Mouse (Mus musculus) adrenal gland, adult 18-20 months (tissue): ENCODE data around the gene Batf. TPM values are rescaled to one million over a fixed set of nuclear protein-coding genes. Genes with fewer than 3 reads are reported as not detected.
"Not testable (repeated sequence)": the region's sequence is repeated elsewhere in the genome, so short reads cannot be mapped to it uniquely, and the experiment has no call there.

Experiments used
- DNase-seq, 2 experiments: peaks; one replicate each; pipeline ENCODE4 v3.0.0; 2021 to 2022; ENCODE audit warnings: low spot score in 2 of 2
- long read RNA-seq, 2 experiments: library from polyadenylated mRNA; stranded (forward); transcript quantifications; one replicate each; pipeline ENCODE4 v2.0.0; 2021
- total RNA-seq, 2 experiments: library from RNA; stranded (reverse); gene quantifications; 1 replicate in 1 of 2; 2 replicates in 1 of 2; pipeline ENCODE4 v1.2.3; 2021

Batf gene
- 1 to 10 TPM in 1 of 2 experiments, under 1 TPM in 1; 0.99 to 1.5 TPM for total RNA-seq
- long read RNA-seq, experiment 1, partial matches to known transcripts = 0 of 1 reads
- long read RNA-seq, experiment 1, other reads (novel, unspliced or antisense) = 0 of 1 reads
- long read RNA-seq, experiment 2 = 0 reads

- no peak for DNase-seq
Measured at GRCm38 (mm10) chr12:85686466-85687216, at the start of gene Batf. Batf (plus strand) TSS chr12:85686669.

- DNase-seq = no peak
Measured at GRCm38 (mm10) chr12:85637932-85638331, 48.5 kb upstream of the Batf start.

- DNase-seq = no peak
Measured at GRCm38 (mm10) chr12:85638541-85639325, 47.7 kb upstream of the Batf start.

GRCm38 (mm10) chr12:85639326-85640008 is 47.0 kb upstream of the Batf start:
- DNase-seq = peak in 1 of 2 experiments; percentile 43

GRCm38 (mm10) chr12:85640852-85641563 is 45.5 kb upstream of the Batf start:
- DNase-seq = no peak

- no peak for DNase-seq
Measured at GRCm38 (mm10) chr12:85641564-85641931, 44.9 kb upstream of the Batf start.

GRCm38 (mm10) chr12:85643735-85644134 is 42.7 kb upstream of the Batf start:
- DNase-seq = no peak

- no peak for DNase-seq
Measured at GRCm38 (mm10) chr12:85645664-85646063, 40.8 kb upstream of the Batf start.

- DNase-seq = no peak
Measured at GRCm38 (mm10) chr12:85647346-85647745, 39.1 kb upstream of the Batf start.

- DNase-seq = no peak
Measured at GRCm38 (mm10) chr12:85647955-85648354, 38.5 kb upstream of the Batf start.

- no peak for DNase-seq
Measured at GRCm38 (mm10) chr12:85659319-85659718, 27.1 kb upstream of the Batf start.

- no peak for DNase-seq
Measured at GRCm38 (mm10) chr12:85660855-85661254, 25.6 kb upstream of the Batf start.

GRCm38 (mm10) chr12:85662232-85662631 is 24.2 kb upstream of the Batf start:
- DNase-seq = not testable (repeated sequence)

GRCm38 (mm10) chr12:85662896-85663295 is 23.6 kb upstream of the Batf start:
- peak; percentile 67 to 73 for DNase-seq

GRCm38 (mm10) chr12:85666112-85666511 is 20.4 kb upstream of the Batf start:
- DNase-seq = no peak

GRCm38 (mm10) chr12:85667071-85667470 is 19.4 kb upstream of the Batf start:
- no peak for DNase-seq

GRCm38 (mm10) chr12:85668696-85669095 is 17.8 kb upstream of the Batf start:
- DNase-seq = no peak

- DNase-seq = no peak
Measured at GRCm38 (mm10) chr12:85670080-85670479, 16.4 kb upstream of the Batf start.

GRCm38 (mm10) chr12:85673914-85674313 is 12.6 kb upstream of the Batf start:
- DNase-seq = no peak

GRCm38 (mm10) chr12:85679117-85679516 is 7.4 kb upstream of the Batf start:
- no peak for DNase-seq

- DNase-seq = no peak
Measured at GRCm38 (mm10) chr12:85679808-85680207, 6.7 kb upstream of the Batf start.
